Mouse (Mus musculus): ENCODE results near the gene Wnt10b. TPM values are rescaled to one million over a fixed set of nuclear protein-coding genes. Genes with fewer than 3 reads are reported as not detected.

Gene Wnt10b
- total and polyA plus RNA-seq, 3 experiments, result 0.20 to 0.29 (median 0.23) TPM

DNA sequence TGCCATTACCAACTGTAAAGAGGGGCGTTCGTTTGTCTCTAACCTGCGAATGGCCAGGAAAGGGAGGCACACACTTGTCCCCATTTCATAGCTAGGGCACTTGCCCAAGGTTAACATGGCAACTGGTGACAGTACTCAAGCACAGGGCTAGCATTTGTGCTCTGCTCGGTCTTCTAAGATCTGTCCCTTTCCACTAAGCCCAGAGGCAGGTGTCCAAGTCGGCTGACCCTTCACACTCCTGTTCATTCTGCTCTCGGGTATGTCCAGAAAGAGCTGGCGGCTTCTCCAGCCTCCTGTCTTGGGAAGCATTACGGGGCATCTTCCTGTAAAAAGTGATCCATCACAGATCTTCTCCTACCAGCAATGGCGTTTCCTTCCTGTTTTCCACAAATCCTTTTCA is 49.6 kb downstream of the Wnt10b start:
- Histone ChIP-seq H3K27me3 (ENCODE audit: control insufficient read depth, insufficient read depth, low read length) (no peaks in the 10 kb centered on the region; the same call in 1 of the 2 replicates), H3K79me2 (replicated peaks; ENCODE audit: control insufficient read depth, insufficient read depth, low read length) (no peaks in the 10 kb centered on the region), H3K4me1 (ENCODE audit: control insufficient read depth, insufficient read depth, low read length) (peaks cover 4% of the 10 kb centered on the region), H3K27ac (no peak overlapping the region), H3K4me3 (peak overlapping the region; percentile 68), H3K9ac (ENCODE audit: low read depth, low read length) (no peak overlapping the region), H3K36me3 (ENCODE audit: control insufficient read depth, insufficient read depth, low read length) (no peaks in the 10 kb centered on the region)
- WGBS, result 26% methylated on average over 9 of the region's 9 CpGs
- no peak for TF ChIP-seq CTCF (IDR thresholded peaks at IDR 0.05)
- TF ChIP-seq POLR2A (IDR thresholded peaks at IDR 0.05; ENCODE audit: insufficient read depth, low read depth, low read length), result 0 out of 2 replicates have a peak, but pooled peaks have one; percentile 3
- intact Hi-C loops (cut with DNase I), result no loop called here
- no peak for DNase-seq

DNA sequence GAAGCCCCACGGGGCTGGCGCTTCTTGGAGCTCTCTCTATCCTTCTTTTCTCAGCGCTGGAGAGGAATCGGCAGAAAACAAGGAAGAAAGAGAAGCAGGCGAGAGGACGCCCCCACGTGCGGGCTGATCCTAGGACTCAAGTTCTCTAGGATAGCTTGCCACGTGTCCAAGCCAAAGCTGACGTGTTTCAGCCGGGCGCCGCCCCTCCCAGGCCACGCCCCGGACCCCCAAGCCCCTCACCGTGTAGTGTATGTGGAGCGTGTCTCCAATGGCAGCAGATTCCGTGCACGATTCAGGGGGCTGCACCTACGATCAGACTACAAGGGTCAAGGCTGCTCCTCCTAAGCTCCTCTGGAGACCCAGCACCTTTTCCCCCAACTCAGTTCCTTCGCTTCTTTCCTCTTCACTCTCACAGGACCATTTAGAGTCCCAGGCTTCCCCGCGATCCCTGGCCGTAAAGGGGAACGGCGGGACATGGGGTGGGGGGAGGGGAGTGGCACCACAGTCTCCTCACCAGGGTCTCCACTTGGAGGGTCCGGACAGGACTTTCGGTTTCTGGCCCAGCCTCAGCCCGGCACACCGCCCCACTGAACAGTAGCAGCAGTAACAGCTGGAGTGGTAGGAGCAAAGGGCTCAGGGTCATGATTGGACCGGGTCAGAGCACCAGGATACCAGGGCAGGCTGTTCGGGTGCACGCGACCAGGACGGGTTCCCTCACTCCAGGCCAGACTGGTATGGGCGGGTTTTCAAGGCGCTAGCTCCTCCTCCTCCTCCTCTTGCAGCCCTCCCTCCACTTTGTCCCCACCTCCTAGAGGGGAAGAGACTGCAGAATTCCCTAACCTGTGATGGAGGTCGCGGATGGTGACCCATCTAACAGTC is 50.3 kb downstream of the Wnt10b start, which contains the start of gene Fkbp11:
Fkbp11 (minus strand) TSS at position 756 of the 879 bp plus-strand sequence.
- Histone ChIP-seq H3K27ac (peak within 1 kb of the TSS; percentile 23), H3K4me3 (peak within 1 kb of the TSS; percentile 68), H3K4me1 (ENCODE audit: control insufficient read depth, insufficient read depth, low read length) (peaks cover 4% of the 10 kb centered on the region), H3K27me3 (ENCODE audit: control insufficient read depth, insufficient read depth, low read length) (no peaks in the 10 kb centered on the region; the same call in 1 of the 2 replicates), H3K9ac (ENCODE audit: low read depth, low read length) (peak within 1 kb of the TSS; percentile 73), H3K79me2 (replicated peaks; ENCODE audit: control insufficient read depth, insufficient read depth, low read length) (no peaks in the 10 kb centered on the region), H3K36me3 (ENCODE audit: control insufficient read depth, insufficient read depth, low read length) (no peaks in the 10 kb centered on the region)
- TF ChIP-seq EP300 (IDR thresholded peaks at IDR 0.05; ENCODE audit: insufficient read depth, low read depth, low read length), result no peak
- TF ChIP-seq POLR2A (IDR thresholded peaks at IDR 0.05; ENCODE audit: insufficient read depth, low read depth, low read length), result peak; percentile 38; the same call in 1 of the 2 replicates
- no peak for TF ChIP-seq CTCF (IDR thresholded peaks at IDR 0.05)
- DNase-seq, result peak; percentile 70 to 71
- intact Hi-C loops (cut with DNase I), result no loop called here
- under 1% methylated on average over 39 of the region's 39 CpGs for WGBS

DNA sequence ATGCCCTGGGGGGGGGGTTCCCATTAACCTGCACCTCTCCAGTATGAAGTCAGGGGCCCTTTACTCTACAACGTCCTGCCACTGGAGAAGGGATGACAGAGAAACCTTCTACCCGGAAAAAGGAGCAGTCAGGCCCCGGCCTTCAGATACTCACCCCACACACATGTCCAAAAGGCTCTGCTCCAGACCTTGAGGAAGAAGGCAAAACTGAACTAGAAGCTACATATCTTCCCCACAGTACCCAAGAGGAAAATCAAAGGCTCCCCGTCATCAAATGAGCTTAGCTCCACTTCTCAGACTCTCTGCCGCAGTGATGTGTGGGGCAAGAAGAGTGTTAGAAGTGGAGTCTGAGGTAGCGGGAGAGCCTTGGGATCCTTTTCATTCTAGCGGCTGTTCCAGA is 51.2 kb downstream of the Wnt10b start:
- 65% methylated on average over 7 of the region's 7 CpGs for WGBS
- Histone ChIP-seq H3K9ac (ENCODE audit: low read depth, low read length) (no peak overlapping the region), H3K27ac (no peak overlapping the region), H3K4me1 (ENCODE audit: control insufficient read depth, insufficient read depth, low read length) (peaks cover 4% of the 10 kb centered on the region), H3K79me2 (replicated peaks; ENCODE audit: control insufficient read depth, insufficient read depth, low read length) (no peaks in the 10 kb centered on the region), H3K27me3 (ENCODE audit: control insufficient read depth, insufficient read depth, low read length) (no peaks in the 10 kb centered on the region; the same call in 1 of the 2 replicates), H3K4me3 (no peak overlapping the region), H3K36me3 (ENCODE audit: control insufficient read depth, insufficient read depth, low read length) (no peaks in the 10 kb centered on the region)
- TF ChIP-seq EP300 (IDR thresholded peaks at IDR 0.05; ENCODE audit: insufficient read depth, low read depth, low read length), result no peak
- TF ChIP-seq CTCF (IDR thresholded peaks at IDR 0.05), result no peak
- no peak for TF ChIP-seq POLR2A (IDR thresholded peaks at IDR 0.05; ENCODE audit: insufficient read depth, low read depth, low read length)
- no peak for DNase-seq
- intact Hi-C loops (cut with DNase I), result no loop called here

DNA sequence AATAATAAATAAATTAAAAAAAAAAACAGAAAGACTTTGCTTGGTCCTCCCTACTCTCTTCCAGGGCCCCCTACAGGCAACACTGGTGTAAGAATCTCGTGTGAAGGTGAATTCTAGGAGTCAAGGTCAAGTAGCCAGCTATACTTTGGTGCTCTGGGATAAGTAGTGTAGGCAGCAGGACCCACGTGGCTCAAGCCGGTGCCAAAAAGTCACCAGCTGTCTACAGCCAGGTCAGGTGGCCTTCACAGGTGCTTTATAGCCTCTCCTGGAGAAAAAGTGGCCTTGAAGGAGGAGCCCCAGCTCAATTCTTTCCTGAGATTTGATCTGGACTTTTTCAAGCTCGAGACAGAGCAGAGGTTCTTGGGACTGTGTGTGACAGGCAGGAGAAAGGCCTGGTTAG is 51.9 kb downstream of the Wnt10b start:
- no peak overlapping the region for H3K27ac ChIP-seq
- H3K9ac ChIP-seq (ENCODE audit: low read depth, low read length), result no peak overlapping the region
- no peak for DNase-seq
- peaks cover 4% of the 10 kb centered on the region for H3K4me1 ChIP-seq (ENCODE audit: control insufficient read depth, insufficient read depth, low read length)
- H3K4me3 ChIP-seq, result no peak overlapping the region
- no peaks in the 10 kb centered on the region for H3K36me3 ChIP-seq (ENCODE audit: control insufficient read depth, insufficient read depth, low read length)
- no peaks in the 10 kb centered on the region for H3K79me2 ChIP-seq (replicated peaks; ENCODE audit: control insufficient read depth, insufficient read depth, low read length)
- intact Hi-C loops (cut with DNase I), result no loop called here
- TF ChIP-seq EP300 (IDR thresholded peaks at IDR 0.05; ENCODE audit: insufficient read depth, low read depth, low read length) (no peak), CTCF (IDR thresholded peaks at IDR 0.05) (no peak), POLR2A (IDR thresholded peaks at IDR 0.05; ENCODE audit: insufficient read depth, low read depth, low read length) (no peak)
- 90% methylated on average over 4 of the region's 4 CpGs for WGBS
- H3K27me3 ChIP-seq (ENCODE audit: control insufficient read depth, insufficient read depth, low read length), result no peaks in the 10 kb centered on the region; the same call in 1 of the 2 replicates

DNA sequence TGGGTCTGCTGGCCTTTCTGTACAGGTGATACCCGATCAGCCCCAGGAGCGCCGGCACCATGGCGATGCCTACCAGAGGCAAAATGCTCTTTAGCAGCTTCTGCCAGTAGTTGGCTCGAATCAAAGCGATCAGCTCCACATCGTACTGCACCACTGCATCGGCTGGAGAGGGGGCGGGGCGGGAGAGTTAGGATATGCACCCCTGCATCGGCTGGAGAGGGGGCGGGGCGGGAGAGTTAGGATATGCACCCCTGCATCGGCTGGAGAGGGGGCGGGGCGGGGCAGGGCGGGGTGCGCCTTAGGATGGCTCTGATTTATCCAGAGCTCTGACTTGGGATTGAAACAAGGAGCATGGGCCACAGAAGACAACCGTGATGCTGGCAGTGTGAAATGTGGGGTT is 53.5 kb downstream of the Wnt10b start:
- Histone ChIP-seq H3K79me2 (replicated peaks; ENCODE audit: control insufficient read depth, insufficient read depth, low read length) (no peaks in the 10 kb centered on the region), H3K4me1 (ENCODE audit: control insufficient read depth, insufficient read depth, low read length) (peaks cover 4% of the 10 kb centered on the region), H3K36me3 (ENCODE audit: control insufficient read depth, insufficient read depth, low read length) (no peaks in the 10 kb centered on the region), H3K27me3 (ENCODE audit: control insufficient read depth, insufficient read depth, low read length) (no peaks in the 10 kb centered on the region; the same call in 1 of the 2 replicates), H3K9ac (ENCODE audit: low read depth, low read length) (no peak overlapping the region), H3K4me3 (no peak overlapping the region), H3K27ac (no peak overlapping the region)
- no peak for TF ChIP-seq POLR2A (IDR thresholded peaks at IDR 0.05; ENCODE audit: insufficient read depth, low read depth, low read length)
- no peak for TF ChIP-seq EP300 (IDR thresholded peaks at IDR 0.05; ENCODE audit: insufficient read depth, low read depth, low read length)
- TF ChIP-seq CTCF (IDR thresholded peaks at IDR 0.05), result no peak
- DNase-seq, result no peak
- intact Hi-C loops (cut with DNase I), result no loop called here
- WGBS, result 54% methylated on average over 19 of the region's 19 CpGs

DNA sequence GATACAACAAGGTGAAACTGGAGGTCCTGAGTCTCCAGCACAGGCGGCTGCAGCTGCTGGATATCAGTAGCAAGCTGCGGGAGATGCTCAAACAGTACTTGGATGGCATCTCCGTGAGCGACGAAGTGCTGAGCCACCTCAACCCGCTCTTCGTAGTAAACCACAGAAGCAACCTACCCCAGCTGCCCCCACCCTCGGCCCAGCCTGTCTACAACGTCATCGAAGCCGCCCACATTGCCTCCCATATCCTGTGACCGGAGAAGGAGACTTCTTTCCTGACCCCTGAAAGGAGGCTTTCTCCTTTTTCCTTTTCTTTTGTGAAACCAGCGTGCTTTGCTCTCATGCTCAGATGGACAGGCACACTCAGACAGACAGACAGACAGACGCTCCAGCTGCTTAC is 55.1 kb downstream of the Wnt10b start:
- Histone ChIP-seq H3K27ac (no peak overlapping the region), H3K79me2 (replicated peaks; ENCODE audit: control insufficient read depth, insufficient read depth, low read length) (no peaks in the 10 kb centered on the region), H3K9ac (ENCODE audit: low read depth, low read length) (peak overlapping the region; percentile 40), H3K36me3 (ENCODE audit: control insufficient read depth, insufficient read depth, low read length) (no peaks in the 10 kb centered on the region), H3K4me1 (ENCODE audit: control insufficient read depth, insufficient read depth, low read length) (no peaks in the 10 kb centered on the region), H3K4me3 (no peak overlapping the region), H3K27me3 (ENCODE audit: control insufficient read depth, insufficient read depth, low read length) (no peaks in the 10 kb centered on the region; the same call in 1 of the 2 replicates)
- DNase-seq, result peak in 1 of 2 experiments; percentile 32
- 39% methylated on average over 14 of the region's 14 CpGs for WGBS
- intact Hi-C loops (cut with DNase I), result no loop called here
- no peak for TF ChIP-seq EP300 (IDR thresholded peaks at IDR 0.05; ENCODE audit: insufficient read depth, low read depth, low read length)
- TF ChIP-seq POLR2A (IDR thresholded peaks at IDR 0.05; ENCODE audit: insufficient read depth, low read depth, low read length), result no peak
- no peak for TF ChIP-seq CTCF (IDR thresholded peaks at IDR 0.05)

All from heart, adult 2 months (tissue).